Mouse (Mus musculus): ENCODE data around the gene Nckap5. TPM values are rescaled to one million over a fixed set of nuclear protein-coding genes. Genes with fewer than 3 reads are reported as not detected.
A peak's percentile ranks its signal among the peaks of the same experiment; 100 is the strongest.

The Nckap5 gene
- total RNA-seq, 1 experiment = 0.18 TPM

- Histone ChIP-seq H3K9me3 (ENCODE audit: control insufficient read depth, insufficient read depth, low read depth, low read length) (no peaks in the 10 kb centered on the region), H3K4me1 (ENCODE audit: control insufficient read depth in 2 of 2, insufficient read depth in 2 of 2, low read length in 2 of 2, poor library complexity in 1 of 2) (no peaks in the 10 kb centered on the region), H3K9ac (ENCODE audit: insufficient read depth, low read depth, low read length, poor library complexity, severe bottlenecking) (no peak overlapping the region), H3K4me3 (ENCODE audit: insufficient read depth in 1 of 2, low read depth in 1 of 2, low read length in 2 of 2, poor library complexity in 1 of 2, severe bottlenecking in 1 of 2) (no peak overlapping the region), H3K36me3 (ENCODE audit: control insufficient read depth, insufficient read depth, low read length, poor library complexity, severe bottlenecking) (no peaks in the 10 kb centered on the region), H3K27ac (ENCODE audit: insufficient read depth, low read depth, low read length, poor library complexity, severe bottlenecking) (no peak overlapping the region)
- no peak for DNase-seq (ENCODE audit: low read depth, low spot score)
- in situ Hi-C loops (cut with MboI; ENCODE audit: low sequenced_read_pairs in 2 of 2, unreplicated experiment in 2 of 2) = no loop called here
- TF ChIP-seq MAFK (IDR thresholded peaks at IDR 0.05; ENCODE audit: insufficient read depth, low read depth, low read length) (no peak), ZNF384 (IDR thresholded peaks at IDR 0.05; ENCODE audit: low read depth, low read length) (no peak), HCFC1 (IDR thresholded peaks at IDR 0.05; ENCODE audit: borderline replicate concordance, insufficient read depth, low read length) (no peak), ZC3H11A (IDR thresholded peaks at IDR 0.05; ENCODE audit: borderline replicate concordance, low read depth, low read length) (no peak), CHD2 (IDR thresholded peaks at IDR 0.05; ENCODE audit: low read depth, low read length) (no peak)
Measured at GRCm38 (mm10) chr1:126155816-126156215, 674.8 kb downstream of the Nckap5 start.

GRCm38 (mm10) chr1:126153516-126154234 lies 676.9 kb downstream of the Nckap5 start:
- DNase-seq (ENCODE audit: low read depth, low spot score) = no peak
- H3K9ac ChIP-seq (ENCODE audit: insufficient read depth, low read depth, low read length, poor library complexity, severe bottlenecking) = no peak overlapping the region
- in situ Hi-C loops (cut with MboI; ENCODE audit: low sequenced_read_pairs in 2 of 2, unreplicated experiment in 2 of 2) = no loop called here

GRCm38 (mm10) chr1:126152217-126152616 lies 678.4 kb downstream of the Nckap5 start:
- DNase-seq (ENCODE audit: low read depth, low spot score) = no peak
- Histone ChIP-seq H3K4me1 (ENCODE audit: control insufficient read depth in 2 of 2, insufficient read depth in 2 of 2, low read length in 2 of 2, poor library complexity in 1 of 2) (no peaks in the 10 kb centered on the region), H3K9me3 (ENCODE audit: control insufficient read depth, insufficient read depth, low read depth, low read length) (no peaks in the 10 kb centered on the region), H3K9ac (ENCODE audit: insufficient read depth, low read depth, low read length, poor library complexity, severe bottlenecking) (no peak overlapping the region), H3K27ac (ENCODE audit: insufficient read depth, low read depth, low read length, poor library complexity, severe bottlenecking) (no peak overlapping the region), H3K36me3 (ENCODE audit: control insufficient read depth, insufficient read depth, low read length, poor library complexity, severe bottlenecking) (no peaks in the 10 kb centered on the region), H3K4me3 (ENCODE audit: insufficient read depth in 1 of 2, low read depth in 1 of 2, low read length in 2 of 2, poor library complexity in 1 of 2, severe bottlenecking in 1 of 2) (no peak overlapping the region)
- TF ChIP-seq ZC3H11A (IDR thresholded peaks at IDR 0.05; ENCODE audit: borderline replicate concordance, low read depth, low read length) (no peak), MAFK (IDR thresholded peaks at IDR 0.05; ENCODE audit: insufficient read depth, low read depth, low read length) (no peak), ZNF384 (IDR thresholded peaks at IDR 0.05; ENCODE audit: low read depth, low read length) (no peak), CHD2 (IDR thresholded peaks at IDR 0.05; ENCODE audit: low read depth, low read length) (no peak), HCFC1 (IDR thresholded peaks at IDR 0.05; ENCODE audit: borderline replicate concordance, insufficient read depth, low read length) (no peak)
- in situ Hi-C loops (cut with MboI; ENCODE audit: low sequenced_read_pairs in 2 of 2, unreplicated experiment in 2 of 2) = no loop called here

More at GRCm38 (mm10) chr1:126153516-126154234, 676.9 kb downstream of the Nckap5 start:
- no peak overlapping the region for H3K4me3 ChIP-seq (ENCODE audit: insufficient read depth in 1 of 2, low read depth in 1 of 2, low read length in 2 of 2, poor library complexity in 1 of 2, severe bottlenecking in 1 of 2)
- H3K9me3 ChIP-seq (ENCODE audit: control insufficient read depth, insufficient read depth, low read depth, low read length) = no peaks in the 10 kb centered on the region
- no peak for TF ChIP-seq HCFC1 (IDR thresholded peaks at IDR 0.05; ENCODE audit: borderline replicate concordance, insufficient read depth, low read length)
- TF ChIP-seq CHD2 (IDR thresholded peaks at IDR 0.05; ENCODE audit: low read depth, low read length) = no peak
- no peak for TF ChIP-seq ZNF384 (IDR thresholded peaks at IDR 0.05; ENCODE audit: low read depth, low read length)
- no peak for TF ChIP-seq ZC3H11A (IDR thresholded peaks at IDR 0.05; ENCODE audit: borderline replicate concordance, low read depth, low read length)
- no peak for TF ChIP-seq MAFK (IDR thresholded peaks at IDR 0.05; ENCODE audit: insufficient read depth, low read depth, low read length)
- no peak overlapping the region for H3K27ac ChIP-seq (ENCODE audit: insufficient read depth, low read depth, low read length, poor library complexity, severe bottlenecking)
- H3K4me1 ChIP-seq (ENCODE audit: control insufficient read depth in 2 of 2, insufficient read depth in 2 of 2, low read length in 2 of 2, poor library complexity in 1 of 2) = no peaks in the 10 kb centered on the region
- H3K36me3 ChIP-seq (ENCODE audit: control insufficient read depth, insufficient read depth, low read length, poor library complexity, severe bottlenecking) = no peaks in the 10 kb centered on the region

- TF ChIP-seq ZNF384 (IDR thresholded peaks at IDR 0.05; ENCODE audit: low read depth, low read length) = no peak
- no peak for TF ChIP-seq CHD2 (IDR thresholded peaks at IDR 0.05; ENCODE audit: low read depth, low read length)
- no peak for TF ChIP-seq ZC3H11A (IDR thresholded peaks at IDR 0.05; ENCODE audit: borderline replicate concordance, low read depth, low read length)
- no peak for TF ChIP-seq HCFC1 (IDR thresholded peaks at IDR 0.05; ENCODE audit: borderline replicate concordance, insufficient read depth, low read length)
- TF ChIP-seq MAFK (IDR thresholded peaks at IDR 0.05; ENCODE audit: insufficient read depth, low read depth, low read length) = no peak
- H3K27ac ChIP-seq (ENCODE audit: insufficient read depth, low read depth, low read length, poor library complexity, severe bottlenecking) = no peak overlapping the region
- H3K9ac ChIP-seq (ENCODE audit: insufficient read depth, low read depth, low read length, poor library complexity, severe bottlenecking) = no peak overlapping the region
- peak; percentile 17 for DNase-seq (ENCODE audit: low read depth, low spot score)
- H3K4me3 ChIP-seq (ENCODE audit: insufficient read depth in 1 of 2, low read depth in 1 of 2, low read length in 2 of 2, poor library complexity in 1 of 2, severe bottlenecking in 1 of 2) = no peak overlapping the region
- H3K36me3 ChIP-seq (ENCODE audit: control insufficient read depth, insufficient read depth, low read length, poor library complexity, severe bottlenecking) = no peaks in the 10 kb centered on the region
- in situ Hi-C loops (cut with MboI; ENCODE audit: low sequenced_read_pairs in 2 of 2, unreplicated experiment in 2 of 2) = no loop called here
- H3K9me3 ChIP-seq (ENCODE audit: control insufficient read depth, insufficient read depth, low read depth, low read length) = no peaks in the 10 kb centered on the region
- no peaks in the 10 kb centered on the region for H3K4me1 ChIP-seq (ENCODE audit: control insufficient read depth in 2 of 2, insufficient read depth in 2 of 2, low read length in 2 of 2, poor library complexity in 1 of 2)
Measured at GRCm38 (mm10) chr1:126149966-126150365, 680.6 kb downstream of the Nckap5 start.

Data from ES-E14 (cell line).